Comparison of ENCODE assay signal across 18 mouse cellular contexts in genomic region chr8:35144401-35144800, GRCm38 (mm10).
DNase-seq lines count a peak whose midpoint lies in the region; ATAC-seq and TF ChIP-seq lines count a peak whose summit lies in the region.
"Had no signal": no experiment of that assay in that cellular context is flagged by ENCODE, and none has a peak within 500 bp of the region (broad histone marks: within the 10 kb centered on the region; RNA-seq: fewer than 3 reads in every experiment).

No protein-coding gene starts in this region.

- no peaks in the 10 kb centered on the region for H3K36me3 ChIP-seq in heart, embryonic 11.5 days (ENCODE audit: control insufficient read depth, insufficient read depth, low read length)
- H3K36me3 ChIP-seq in heart, postnatal 0 days (replicated peaks; ENCODE audit: control insufficient read depth, insufficient read depth, low read length): no peaks in the 10 kb centered on the region
- no peaks in the 10 kb centered on the region for H3K36me3 ChIP-seq in embryonic facial prominence, embryonic 10.5 days (replicated peaks)
- H3K36me3 ChIP-seq: embryonic facial prominence, embryonic 15.5 days; limb, embryonic 12.5 days had no signal

- ATAC-seq in heart, embryonic 11.5 days (replicated peaks; ENCODE audit: insufficient number of reproducible peaks, low FRiP score, low TSS enrichment): no peak
- peak; percentile 64 for ATAC-seq in heart, postnatal 0 days (ENCODE audit: insufficient read depth, low read depth)
- ATAC-seq: forebrain, embryonic 16.5 days; hindbrain, embryonic 16.5 days had no signal

- peaks cover 16% of the 10 kb centered on the region for H3K4me1 ChIP-seq in heart, embryonic 11.5 days (ENCODE audit: control insufficient read depth, insufficient read depth, low read length)
- peaks cover 30% of the 10 kb centered on the region for H3K4me1 ChIP-seq in heart, postnatal 0 days (ENCODE audit: control insufficient read depth, insufficient read depth)
- peaks cover 11% of the 10 kb centered on the region for H3K4me1 ChIP-seq in embryonic facial prominence, embryonic 10.5 days
- H3K4me1 ChIP-seq: megakaryocyte, embryonic 14.5 days had no signal

- H3K4me2 ChIP-seq in heart, embryonic 11.5 days: no peak overlapping the region
- H3K4me2 ChIP-seq in heart, postnatal 0 days (ENCODE audit: low read depth, low read length): no peak overlapping the region
- H3K4me2 ChIP-seq: embryonic facial prominence, embryonic 15.5 days; limb, embryonic 12.5 days had no signal

- intact Hi-C loops in left cerebral cortex, postnatal 36 days (cut with DNase I): no loop called here

- no peaks in the 10 kb centered on the region for H3K9me3 ChIP-seq in heart, embryonic 11.5 days (replicated peaks; ENCODE audit: control insufficient read depth, low read length)
- no peaks in the 10 kb centered on the region for H3K9me3 ChIP-seq in heart, postnatal 0 days (replicated peaks; ENCODE audit: control insufficient read depth, low read length)
- no peaks in the 10 kb centered on the region for H3K9me3 ChIP-seq in embryonic facial prominence, embryonic 10.5 days
- H3K9me3 ChIP-seq: embryonic facial prominence, embryonic 15.5 days; limb, embryonic 12.5 days had no signal

- TF ChIP-seq CTCF in heart, postnatal 0 days (IDR thresholded peaks at IDR 0.05; ENCODE audit: low read depth): no peak

- no peaks in the 10 kb centered on the region for H3K27me3 ChIP-seq in heart, embryonic 11.5 days (ENCODE audit: control insufficient read depth, insufficient read depth, low read length)
- no peaks in the 10 kb centered on the region for H3K27me3 ChIP-seq in heart, postnatal 0 days (ENCODE audit: control insufficient read depth, insufficient read depth, low read length)
- H3K27me3 ChIP-seq in embryonic facial prominence, embryonic 10.5 days (replicated peaks; ENCODE audit: low read depth, poor library complexity, severe bottlenecking): 0 out of 2 replicates have a peak, but pooled peaks cover 4% of the 10 kb centered on the region
- H3K27me3 ChIP-seq: embryonic facial prominence, embryonic 15.5 days; limb, embryonic 12.5 days had no signal

- 47% methylated on average over 4 of the region's 4 CpGs for WGBS in heart, embryonic 11.5 days (ENCODE audit: insufficient replicate concordance)
- WGBS in heart, postnatal 0 days: 28% methylated on average over 4 of the region's 4 CpGs
- WGBS in embryonic facial prominence, embryonic 10.5 days: 44% methylated on average over 4 of the region's 4 CpGs

- no peak overlapping the region for H3K4me3 ChIP-seq in heart, embryonic 11.5 days (ENCODE audit: low read depth, low read length)
- no peak overlapping the region for H3K4me3 ChIP-seq in heart, postnatal 0 days (ENCODE audit: low read depth, low read length)
- H3K4me3 ChIP-seq in embryonic facial prominence, embryonic 10.5 days: no peak overlapping the region
- H3K4me3 ChIP-seq: embryonic facial prominence, embryonic 15.5 days; limb, embryonic 12.5 days; megakaryocyte, embryonic 14.5 days; myocyte had no signal

- no peak for TF ChIP-seq EP300 in heart, postnatal 0 days (IDR thresholded peaks at IDR 0.05; ENCODE audit: low read depth)

- DNase-seq in heart, adult 18-20 months: peak; percentile 36 to 42
- peak; percentile 48 for DNase-seq in adrenal gland, postnatal 14 days
- peak; percentile 53 for DNase-seq in heart, postnatal 0 days (ENCODE audit: low spot score)
- peak; percentile 68 for DNase-seq in kidney, postnatal 10 days
- DNase-seq in layer of hippocampus, adult 9-11 months: no peak
- DNase-seq in left cerebral cortex, postnatal 36 days (ENCODE audit: low spot score in 2 of 2): no peak
- DNase-seq in embryonic facial prominence, embryonic 10.5 days (ENCODE audit: low spot score): no peak
- DNase-seq: cerebellum, postnatal 14 days; gastrocnemius, postnatal 25 days; lung, adult 18-20 months; right cerebral cortex, postnatal 14 days had no signal

- H3K27ac ChIP-seq in heart, embryonic 11.5 days (ENCODE audit: low read depth, low read length): no peak overlapping the region
- peak overlapping the region; percentile 76 for H3K27ac ChIP-seq in heart, postnatal 0 days (ENCODE audit: low read depth)
- H3K27ac ChIP-seq in embryonic facial prominence, embryonic 10.5 days (replicated peaks): no peak overlapping the region
- H3K27ac ChIP-seq: embryonic facial prominence, embryonic 15.5 days; limb, embryonic 12.5 days had no signal

- H3K9ac ChIP-seq in heart, embryonic 11.5 days (ENCODE audit: low read depth, low read length): no peak overlapping the region
- H3K9ac ChIP-seq in heart, postnatal 0 days (replicated peaks; ENCODE audit: low read depth, low read length): no peak overlapping the region
- H3K9ac ChIP-seq: embryonic facial prominence, embryonic 15.5 days; limb, embryonic 12.5 days had no signal

Comparison
In these comparisons a context has a peak if more than half of its experiments do, and no peak if none do; other contexts are left out.
1. DNase-seq: peak in heart, adult 18-20 months (2 of 2), adrenal gland, postnatal 14 days (single experiment), heart, postnatal 0 days (single experiment) and kidney, postnatal 10 days (single experiment); none in layer of hippocampus, adult 9-11 months (single experiment), left cerebral cortex, postnatal 36 days (0 of 2) and embryonic facial prominence, embryonic 10.5 days (single experiment).